Mouse (Mus musculus) CD4-positive, CD25-positive, alpha-beta regulatory T cell, adult 4 months (primary cell): ENCODE results near the gene Snx27. TPM values are rescaled to one million over a fixed set of nuclear protein-coding genes. Genes with fewer than 3 reads are reported as not detected.

Source experiments
- ATAC-seq: one replicate; pipeline ENCODE4 v1.8.0; 2017
- polyA plus RNA-seq, 2 experiments: library from polyadenylated mRNA; unstranded; fragments of 100-300 nt; shearing (Covaris generic); gene quantifications; one replicate each; pipeline ENCODE4 v1.2.1; 2017

Snx27 gene
- polyA plus RNA-seq, 2 experiments from 2014 or later = 17.1 TPM

DNA sequence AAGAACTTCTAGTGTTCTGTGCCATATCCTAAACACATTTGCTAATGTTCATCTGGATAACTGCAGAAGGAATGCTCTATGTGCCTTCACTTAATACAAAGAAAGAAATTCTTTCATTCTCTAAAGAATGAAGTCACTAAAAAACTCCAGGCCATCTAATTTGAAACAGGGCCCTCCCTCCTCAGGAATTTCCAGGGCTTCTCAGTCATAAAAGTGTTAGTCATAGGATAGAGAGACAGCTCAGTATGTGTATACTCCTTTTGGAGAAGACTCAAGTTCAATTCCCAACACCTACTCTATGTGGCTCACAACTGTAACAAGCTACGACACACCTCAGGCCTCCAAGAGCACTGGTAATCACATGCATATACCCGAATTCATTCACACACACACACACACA, 17.0 kb downstream of the Snx27 start:
- ATAC-seq = no peak

- ATAC-seq = no peak
Observed at GRCm38 (mm10) chr3:94565127-94565526, 17.4 kb downstream of the Snx27 start.

GRCm38 (mm10) chr3:94564356-94565010, 18.0 kb downstream of the Snx27 start:
- no peak for ATAC-seq

DNA sequence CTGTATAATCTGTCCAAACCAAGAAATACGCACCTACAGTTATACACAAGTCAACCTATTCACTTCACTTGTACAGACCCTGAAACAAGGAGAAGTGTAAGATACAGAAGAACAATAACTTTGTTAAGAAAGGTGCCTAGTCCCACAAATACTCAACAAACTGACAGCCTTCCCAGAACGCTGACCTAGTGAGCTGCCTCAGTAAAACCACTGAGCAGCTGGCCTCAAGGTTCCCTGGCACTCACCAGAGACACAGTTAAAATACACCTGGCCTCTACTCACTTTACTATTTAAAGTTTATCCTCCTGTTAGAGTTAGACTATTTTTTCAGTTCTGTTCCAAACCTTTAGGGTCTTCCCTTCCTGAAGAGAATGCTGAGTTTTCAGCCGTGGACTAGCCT, 19.4 kb downstream of the Snx27 start:
- ATAC-seq = no peak

GRCm38 (mm10) chr3:94559931-94560429, 22.5 kb downstream of the Snx27 start:
- no peak for ATAC-seq

DNA sequence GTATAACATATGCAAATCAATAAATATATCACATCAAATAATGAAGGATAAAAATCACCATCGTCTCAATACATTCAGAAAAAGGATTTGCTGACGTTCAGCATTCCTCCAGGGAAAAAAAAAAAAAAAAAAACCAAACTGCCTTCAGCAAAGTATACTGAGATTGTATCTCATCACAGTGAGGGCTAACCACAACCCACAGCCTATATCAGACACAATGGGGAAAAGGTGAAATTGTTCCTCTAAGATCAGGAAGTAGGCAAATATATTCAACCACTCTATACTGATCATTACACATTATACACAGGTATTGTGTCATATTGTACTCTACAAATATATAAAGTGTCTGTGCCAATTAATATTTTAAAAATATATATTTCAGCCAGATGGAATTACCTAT, 33.5 kb downstream of the Snx27 start:
- no peak for ATAC-seq

GRCm38 (mm10) chr3:94537187-94537586, 45.3 kb downstream of the Snx27 start:
- ATAC-seq = no peak

- ATAC-seq = no peak
Observed at GRCm38 (mm10) chr3:94533968-94534367, 48.5 kb downstream of the Snx27 start.

GRCm38 (mm10) chr3:94526731-94527130, 55.8 kb downstream of the Snx27 start:
- ATAC-seq = no peak

- no peak for ATAC-seq
Observed at GRCm38 (mm10) chr3:94506664-94507063, 75.9 kb downstream of the Snx27 start.

DNA sequence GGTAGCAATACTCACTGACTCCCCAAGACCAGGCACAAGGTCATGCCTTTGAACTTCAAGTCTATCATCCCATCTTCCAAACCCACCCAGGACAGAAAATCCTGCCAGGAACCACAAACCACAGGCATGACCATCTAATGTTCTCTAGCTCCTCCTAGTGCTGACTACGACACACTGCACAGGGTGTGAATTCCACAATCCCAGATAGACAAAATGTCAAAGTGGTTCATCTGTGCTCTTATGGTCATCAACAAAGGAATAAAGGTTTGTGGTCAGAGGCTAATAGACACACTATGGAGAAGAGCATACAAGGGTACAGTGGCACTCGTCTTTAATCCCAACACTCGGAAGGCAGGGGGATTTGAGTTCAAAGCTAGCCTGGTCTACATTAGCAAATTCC, 80.3 kb downstream of the Snx27 start:
- no peak for ATAC-seq

DNA sequence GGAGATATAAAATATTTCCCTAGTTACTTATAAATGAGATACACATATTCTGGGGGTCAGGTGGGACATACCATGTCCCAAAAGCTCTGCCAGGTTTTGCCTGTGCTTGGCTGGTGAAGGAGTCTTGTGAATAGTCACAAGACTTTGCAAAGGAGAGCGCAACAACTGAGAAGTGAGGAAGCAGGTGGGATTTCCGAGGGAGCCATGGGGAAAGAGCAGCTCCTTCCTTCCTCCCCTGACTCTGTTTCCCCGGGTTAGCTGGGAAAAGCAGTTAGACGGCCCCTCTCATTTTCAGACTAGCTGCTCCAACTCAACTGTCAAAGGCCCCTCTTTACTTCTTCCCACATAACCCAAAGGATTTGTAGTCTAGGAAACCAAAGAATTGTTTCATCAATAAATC, 85.4 kb downstream of the Snx27 start:
- no peak for ATAC-seq

DNA sequence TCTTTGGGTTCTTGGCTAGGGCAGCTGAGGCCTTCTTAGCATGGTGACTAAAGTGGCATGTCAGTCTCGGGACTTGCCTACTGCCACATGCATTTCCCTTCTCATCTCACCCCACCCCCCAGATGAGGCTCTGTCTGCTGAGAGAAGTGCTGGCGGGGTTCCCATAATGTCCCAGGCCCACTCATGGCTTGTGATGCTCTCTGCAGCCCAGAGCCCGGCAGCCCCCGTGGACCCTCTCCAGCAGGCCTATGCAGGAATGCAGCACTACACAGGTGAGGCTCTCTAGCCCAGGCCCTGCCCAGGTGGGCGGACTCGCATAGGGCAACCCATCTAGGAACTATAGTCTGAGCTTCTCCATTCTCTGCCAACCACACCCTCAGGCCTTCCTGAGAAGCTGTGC, 94.9 kb downstream of the Snx27 start:
- no peak for ATAC-seq

- no peak for ATAC-seq
Observed at GRCm38 (mm10) chr3:94485922-94486321, 96.6 kb downstream of the Snx27 start.

DNA sequence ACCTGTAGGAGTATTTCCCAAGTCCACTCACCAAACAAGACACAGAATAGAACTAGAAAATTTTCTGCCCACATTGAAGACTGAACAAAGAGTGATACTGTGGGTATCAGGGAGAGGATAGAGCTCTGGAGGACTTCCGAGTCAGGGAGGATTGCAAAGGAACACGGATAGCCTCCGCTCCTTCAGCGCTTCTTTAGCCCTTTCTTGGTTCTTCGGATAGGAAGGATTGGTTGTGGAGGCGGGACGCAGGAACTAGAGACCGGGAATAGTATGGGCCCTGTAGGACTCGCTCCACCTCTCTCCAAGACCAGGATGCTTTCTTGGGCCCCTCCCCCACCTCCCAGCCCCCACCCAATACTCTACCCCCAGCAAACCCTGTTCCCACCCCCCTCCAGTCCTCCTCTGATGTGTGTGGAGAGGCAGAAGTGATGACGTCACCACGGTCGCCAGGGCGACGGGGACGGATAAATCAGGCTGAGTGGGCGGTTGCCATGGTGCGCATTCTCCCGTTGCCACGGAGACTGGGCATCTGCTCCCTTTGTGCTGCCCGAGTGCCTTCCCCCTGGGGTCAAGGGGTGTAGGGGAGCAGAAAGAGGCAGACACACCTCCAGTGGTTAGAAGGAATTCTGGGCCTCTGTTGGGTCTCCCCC, 98.6 kb downstream of the Snx27 start:
- ATAC-seq = peak; percentile 45

DNA sequence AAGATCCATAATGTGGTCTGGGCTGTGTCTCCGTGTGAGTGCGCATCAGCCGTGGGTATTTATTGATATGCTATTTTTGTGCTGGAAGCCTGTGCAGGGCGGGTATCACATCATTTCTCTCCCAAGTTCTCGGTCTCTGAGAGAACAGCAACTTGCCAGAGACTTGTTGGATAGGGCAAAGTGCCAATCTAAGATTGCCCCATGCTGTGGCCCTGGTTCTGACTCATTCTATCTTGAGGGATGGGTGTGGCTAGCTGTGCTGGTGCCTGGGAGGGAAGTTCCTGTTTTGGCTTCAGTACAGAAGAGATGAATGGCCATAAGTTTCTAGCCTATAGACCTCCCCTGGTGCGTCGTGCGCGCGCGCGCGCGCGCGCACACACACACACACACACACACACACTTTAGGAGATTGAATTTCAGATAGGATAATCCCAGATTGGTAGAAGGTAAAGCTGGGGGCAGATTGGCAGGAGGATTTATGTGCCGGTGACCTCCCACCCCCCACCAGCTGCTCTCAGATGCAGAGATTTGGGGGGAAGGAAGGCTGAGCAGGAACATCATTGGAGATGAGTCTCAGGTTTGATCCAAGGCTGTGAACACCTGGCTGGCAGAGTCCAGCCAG, 99.6 kb downstream of the Snx27 start:
- peak; percentile 53 for ATAC-seq

GRCm38 (mm10) chr3:94481429-94481828, 101.1 kb downstream of the Snx27 start:
- ATAC-seq = no peak

- ATAC-seq = no peak
Observed at GRCm38 (mm10) chr3:94480291-94480884, 102.1 kb downstream of the Snx27 start, which contains the start of gene Riiad1. Gene Riiad1, minus strand, starts transcription at chr3:94480341.

DNA sequence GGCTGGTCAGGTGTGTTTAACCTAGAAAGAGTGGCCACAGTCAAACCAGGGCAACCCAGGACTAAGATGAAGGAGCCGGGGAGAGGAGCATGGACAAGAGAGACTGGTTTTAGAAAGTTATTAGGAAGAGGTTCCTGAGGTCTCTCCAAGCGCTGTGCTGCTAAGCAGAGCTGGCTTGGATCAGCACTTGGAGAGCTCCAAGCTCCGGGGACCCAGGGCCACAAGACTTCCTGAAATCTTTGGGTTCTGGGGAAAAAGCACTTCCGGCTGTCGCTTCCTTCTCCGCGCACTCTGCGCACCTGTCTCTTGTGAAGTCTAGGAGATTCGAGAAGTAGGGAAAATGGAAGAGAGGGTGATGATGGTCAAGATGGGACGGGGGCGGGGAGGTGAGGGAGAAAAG, 103.0 kb downstream of the Snx27 start:
- ATAC-seq = no peak

- no peak for ATAC-seq
Observed at GRCm38 (mm10) chr3:94478591-94479169, 103.8 kb downstream of the Snx27 start.

- ATAC-seq = no peak
Observed at GRCm38 (mm10) chr3:94477981-94478422, 104.5 kb downstream of the Snx27 start, which contains the start of gene Celf3. Gene Celf3, plus strand, starts transcription at chr3:94478295.

GRCm38 (mm10) chr3:94477444-94477843, 105.1 kb downstream of the Snx27 start:
- no peak for ATAC-seq
